Mouse (Mus musculus): ENCODE data around the gene Tac1. TPM values are rescaled to one million over a fixed set of nuclear protein-coding genes. Genes with fewer than 3 reads are reported as not detected.

Tac1 gene
- polyA plus RNA-seq, 1 experiment from 2014 or later: 1.9 TPM

Other genes with a start within 250 kb of the Tac1 start
- gene Asns, start 138.4 kb downstream of the Tac1 start, polyA plus RNA-seq (2016; fragmentation: Nextera tagmentation; extraction: Ambion mirVana): 83.0 and 90.5 TPM in 2 replicates